Mouse (Mus musculus) frontal cortex, postnatal 10 days (tissue): ENCODE data around the gene Gm45717.
"Not testable (repeated sequence)": the region's sequence is repeated elsewhere in the genome, so short reads cannot be mapped to it uniquely, and the experiment has no call there.

ENCODE experiments used
- DNase-seq, 2 experiments: peaks; one replicate each; pipeline ENCODE4 v3.0.0; 2022; ENCODE audit warnings: low spot score in 2 of 2, mixed read lengths in 1 of 2

Gm45717 gene

DNA sequence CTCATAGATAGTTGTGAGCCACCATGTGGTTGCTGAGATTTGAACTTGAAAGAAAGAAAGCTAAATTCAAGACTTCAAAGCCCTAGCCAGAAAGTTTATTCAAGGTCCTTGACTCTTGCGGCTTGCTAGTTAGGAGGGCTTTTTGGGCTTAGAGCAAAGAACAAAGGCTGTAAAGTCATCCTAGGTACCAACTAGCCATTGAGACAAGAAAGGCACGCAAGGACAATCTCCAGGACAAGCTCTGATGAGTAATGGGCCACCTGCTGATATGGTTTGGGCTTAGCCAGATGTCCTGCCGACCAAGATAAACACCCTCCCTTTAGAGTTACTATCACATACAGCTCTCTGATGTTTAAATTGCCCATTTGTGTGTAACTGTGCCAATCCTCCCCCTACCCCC lies 13.0 kb upstream of the Gm45717 start:
- DNase-seq = not testable (repeated sequence)

DNA sequence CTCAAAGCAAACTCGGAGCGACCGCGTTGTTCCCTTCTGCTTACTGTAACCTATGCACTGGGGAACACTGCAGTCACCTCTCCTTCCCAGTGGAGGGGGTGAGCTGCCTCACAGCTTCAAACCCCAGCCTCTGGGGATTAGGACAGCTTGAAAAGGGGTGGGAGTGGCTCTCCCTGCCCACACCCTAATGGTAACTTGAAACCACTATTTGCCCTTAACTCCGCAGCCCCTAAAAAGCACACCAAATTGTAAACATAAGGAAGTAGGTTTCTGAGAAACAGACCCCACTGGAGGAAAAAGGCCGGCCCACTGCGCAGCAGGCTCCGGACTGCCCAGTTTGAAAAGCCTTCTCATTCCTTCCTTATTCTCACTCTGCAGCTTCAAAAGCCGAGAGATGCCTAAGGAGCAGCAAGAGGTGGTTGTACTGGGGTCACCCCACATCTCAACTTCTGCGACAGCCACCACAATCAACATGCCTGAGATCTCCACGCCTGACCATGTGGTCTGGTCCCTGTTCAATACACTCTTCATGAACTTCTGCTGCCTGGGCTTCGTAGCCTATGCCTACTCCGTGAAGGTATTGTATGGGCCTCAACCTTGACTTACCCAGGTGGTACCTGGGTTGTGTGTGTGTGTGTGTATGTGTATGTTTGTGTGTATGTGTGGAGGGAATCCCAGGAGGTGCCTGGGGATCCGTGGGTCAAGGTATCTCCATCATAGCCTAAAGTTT lies 12.3 kb upstream of the Gm45717 start:
- no peak for DNase-seq

DNA sequence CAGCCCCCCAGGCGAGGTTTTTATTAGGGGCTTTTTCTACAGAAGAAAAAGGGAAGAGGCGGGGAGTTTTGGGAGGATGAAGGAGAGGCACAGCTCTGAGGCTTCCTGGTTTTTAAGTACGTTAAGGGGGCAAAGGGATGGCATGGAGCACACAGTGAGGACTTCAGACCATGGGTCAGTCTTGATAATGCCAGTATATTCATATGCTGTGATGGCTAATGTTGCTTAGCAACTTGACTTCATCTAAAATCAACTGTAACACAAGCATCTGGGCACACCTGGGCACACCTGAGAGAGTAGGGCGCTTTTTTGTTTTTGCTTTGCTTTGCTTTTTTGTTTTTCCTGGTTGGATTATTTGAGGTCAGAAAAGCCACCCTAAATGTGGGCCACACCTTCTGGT lies 11.2 kb upstream of the Gm45717 start, which contains the start of gene Ifitm1:
Gene Ifitm1 (plus strand): TSS at position 301 of the 400 bp plus-strand sequence.
- DNase-seq = no peak

DNA sequence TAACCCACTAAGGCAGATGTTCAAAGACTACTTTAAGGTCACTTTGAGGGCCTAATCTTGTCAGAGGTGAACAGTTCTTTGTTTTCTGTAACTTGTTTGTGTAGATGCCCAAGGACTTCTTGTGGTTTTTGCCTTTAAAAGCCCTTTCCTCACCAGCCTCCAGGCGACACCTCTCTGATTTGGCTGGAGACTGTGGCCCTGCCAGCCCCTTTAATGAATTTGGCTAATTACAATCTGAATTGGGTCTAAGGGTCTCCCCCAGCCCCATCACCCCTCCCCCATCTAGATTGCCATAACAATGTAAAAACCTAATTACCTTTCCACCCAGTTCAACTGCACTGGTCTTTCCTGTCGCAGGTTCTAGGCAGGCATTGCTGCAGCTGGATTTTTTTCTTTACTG lies 7.0 kb upstream of the Gm45717 start:
- no peak for DNase-seq

DNA sequence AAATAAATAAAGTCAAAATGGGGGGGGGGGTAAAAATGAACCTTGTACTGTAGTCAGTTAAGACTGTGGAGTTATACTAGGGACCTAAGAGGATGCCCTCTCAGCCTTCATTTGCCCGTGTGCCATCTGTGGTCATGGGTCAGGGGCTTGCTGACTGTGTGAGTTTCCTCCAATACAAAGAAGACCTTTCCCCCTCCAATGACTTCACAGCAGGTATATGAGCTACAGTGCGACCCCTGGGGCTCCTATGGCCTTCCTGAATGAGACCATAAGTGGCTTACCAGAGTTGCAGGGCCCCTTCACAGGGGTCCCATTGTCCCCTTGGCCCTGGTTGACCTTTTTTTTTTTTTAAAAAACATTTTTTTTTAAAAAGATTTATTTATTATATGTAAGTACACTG lies 5.7 kb upstream of the Gm45717 start:
- no peak for DNase-seq

DNA sequence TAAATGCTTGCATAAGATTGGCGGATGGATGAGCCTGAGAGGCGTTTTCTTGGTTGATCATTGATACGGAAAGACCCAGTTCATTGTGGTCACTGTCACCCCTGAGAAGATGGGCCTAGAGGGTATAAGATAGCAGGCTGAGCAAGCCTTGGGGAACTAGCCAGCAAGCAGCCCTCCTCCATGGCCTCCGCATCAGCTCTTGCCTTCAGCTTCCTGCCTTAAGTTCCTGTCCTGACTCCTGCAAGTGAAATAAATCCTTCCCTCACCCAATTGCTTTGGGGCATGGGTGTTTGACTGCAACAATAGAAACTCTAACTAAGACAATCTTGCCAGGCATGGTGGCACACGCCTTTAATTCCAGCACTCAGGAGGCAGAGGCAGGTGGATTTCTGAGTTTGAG lies 4.3 kb upstream of the Gm45717 start:
- no peak for DNase-seq

DNA sequence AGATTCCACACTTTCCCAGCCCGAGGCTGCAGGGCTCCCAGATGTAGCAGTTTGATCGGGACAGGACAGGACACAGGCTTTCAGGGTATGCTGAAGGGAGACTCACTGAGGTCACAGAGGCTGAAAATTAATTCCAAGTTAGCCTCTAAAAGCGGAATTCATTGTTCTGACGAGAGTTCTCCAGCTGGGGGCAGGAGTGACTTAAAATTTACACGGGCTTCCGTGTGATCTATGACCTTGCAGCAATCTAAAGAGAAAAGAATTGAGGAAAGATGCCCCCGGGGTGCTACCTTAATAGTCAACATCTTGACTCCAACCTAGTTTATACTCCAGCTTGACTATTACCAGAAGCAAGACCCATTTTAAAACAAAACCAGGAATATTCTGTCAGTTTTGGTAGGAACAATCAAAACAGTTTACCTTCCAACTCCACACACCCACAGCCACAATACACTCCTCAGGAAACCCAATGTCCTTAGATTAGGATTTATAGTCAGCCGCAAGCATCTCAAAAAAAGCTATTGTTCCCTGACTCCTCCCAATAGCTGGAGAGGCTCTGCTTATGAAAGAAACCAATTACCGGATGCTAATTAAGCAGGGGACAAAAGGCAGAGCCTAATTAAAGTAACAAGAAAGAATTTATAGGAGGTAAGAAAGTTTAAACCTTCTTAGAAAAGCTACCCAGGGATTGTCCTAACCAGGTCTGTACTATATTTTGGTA lies 3.6 kb upstream of the Gm45717 start:
- DNase-seq = peak in 1 of 2 experiments; percentile 22

DNA sequence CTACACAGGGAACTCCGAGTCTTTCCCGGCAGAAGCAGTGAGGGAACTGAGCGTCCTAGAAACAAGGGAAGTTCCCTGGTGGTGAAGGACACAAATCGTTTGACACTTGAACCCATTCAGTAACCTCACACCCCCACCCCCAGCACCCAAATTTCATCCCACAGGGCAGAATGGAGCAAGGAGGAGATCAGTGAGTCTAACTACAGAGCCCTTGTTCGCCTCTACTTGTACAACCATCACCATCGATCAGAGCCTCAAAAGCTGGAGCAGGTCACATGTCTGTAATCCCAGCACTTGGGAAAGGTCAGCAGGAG lies 776 bp upstream of the Gm45717 start:
- DNase-seq = no peak

DNA sequence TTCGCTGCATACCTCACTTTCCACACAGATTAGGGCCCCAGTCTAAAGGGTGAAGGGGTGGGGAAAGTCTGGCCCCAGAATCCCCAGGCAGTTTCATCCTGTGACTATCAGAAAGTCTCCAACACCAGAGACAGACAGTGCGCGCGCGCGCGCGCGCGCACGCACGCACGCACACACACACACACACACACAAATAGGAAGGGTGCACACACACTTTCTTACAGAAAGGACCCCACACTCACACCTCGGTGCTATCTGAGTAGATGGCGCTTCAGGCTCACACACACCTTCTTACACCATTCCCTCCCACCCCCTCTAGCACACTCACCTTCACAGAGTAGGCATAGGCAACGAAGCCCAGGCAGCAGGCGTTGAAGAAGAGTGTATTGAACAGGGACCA lies 395 bp downstream of the Gm45717 start:
- no peak for DNase-seq

DNA sequence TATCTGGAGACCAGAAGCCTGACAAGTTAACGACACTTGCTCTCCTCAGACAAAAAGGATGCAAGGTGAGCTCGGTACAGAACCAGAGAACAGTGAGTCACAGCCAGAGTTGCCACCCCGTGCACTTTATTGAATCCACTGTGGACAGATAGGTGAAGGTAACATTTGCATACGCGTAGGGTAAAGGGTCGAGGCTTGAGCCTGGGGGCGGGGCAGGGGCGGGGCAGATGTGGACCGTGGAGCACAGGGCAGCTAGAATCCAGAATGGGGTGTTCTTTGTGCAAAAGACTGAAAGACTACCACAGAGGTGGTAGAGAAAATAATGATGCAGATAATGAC lies 1.0 kb downstream of the Gm45717 start:
- DNase-seq = no peak

DNA sequence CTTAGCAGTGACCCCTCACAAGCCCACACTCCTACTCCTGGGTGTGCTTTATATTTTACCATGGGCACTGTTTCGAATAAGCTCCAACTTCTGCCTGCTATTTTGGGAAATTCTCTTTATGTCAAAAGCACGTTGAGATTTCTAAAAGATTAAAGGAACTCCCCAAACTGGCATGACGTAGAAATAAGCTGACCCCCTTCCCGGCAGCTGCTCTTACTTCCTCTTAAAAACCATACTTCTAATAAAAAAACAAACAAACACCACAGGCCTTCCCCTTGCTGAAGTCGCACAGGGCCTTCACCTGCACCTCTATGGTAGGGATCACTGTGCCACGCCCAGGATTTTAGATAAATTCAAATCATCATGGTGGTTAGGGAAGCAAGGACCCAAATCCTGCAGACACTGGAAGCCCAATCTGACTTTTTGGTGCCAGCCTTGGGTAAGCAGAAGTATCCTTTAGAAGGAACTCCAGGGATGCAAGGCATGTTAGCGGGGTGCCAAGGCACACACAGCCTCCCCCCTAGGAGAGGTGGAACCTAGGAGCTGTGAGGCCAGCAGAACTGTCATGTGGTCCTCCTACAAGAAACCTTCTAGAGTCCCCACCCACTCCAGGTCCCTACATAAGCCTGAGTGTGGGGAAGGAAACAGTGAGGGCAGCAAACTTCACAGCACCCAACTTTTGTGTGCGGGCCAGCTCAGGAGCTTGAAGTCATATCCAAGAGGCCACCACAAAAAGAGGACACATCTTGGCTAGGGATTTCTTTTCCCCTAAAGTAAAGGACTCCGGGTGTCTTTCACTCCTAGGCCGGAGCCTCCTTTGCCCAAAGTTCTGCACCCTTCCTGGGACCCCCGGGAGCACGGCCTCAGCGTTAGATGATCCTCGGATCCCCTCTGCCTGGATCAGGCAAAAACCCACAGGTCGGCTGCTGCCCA lies 1.7 kb downstream of the Gm45717 start:
- no peak for DNase-seq

DNA sequence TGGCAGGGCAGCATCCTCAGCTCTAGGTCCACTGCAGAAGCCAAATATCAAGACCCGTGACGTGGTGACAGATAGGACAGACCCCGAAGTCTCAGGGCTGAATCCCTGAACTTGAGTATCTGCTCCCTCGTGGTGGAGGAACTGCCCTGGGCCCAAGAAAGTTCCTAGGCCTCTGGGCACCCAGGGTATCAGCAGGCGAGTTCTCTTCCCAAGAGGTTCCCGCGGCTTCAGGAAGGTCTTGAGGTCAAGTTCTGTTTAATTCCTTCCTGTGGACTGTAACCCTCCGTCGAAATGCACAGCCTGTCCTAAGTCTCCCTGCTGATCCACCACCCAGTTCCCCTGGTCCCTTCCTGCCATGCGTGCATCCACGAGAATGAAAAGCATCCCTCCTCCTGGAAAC lies 2.6 kb downstream of the Gm45717 start:
- DNase-seq = no peak

DNA sequence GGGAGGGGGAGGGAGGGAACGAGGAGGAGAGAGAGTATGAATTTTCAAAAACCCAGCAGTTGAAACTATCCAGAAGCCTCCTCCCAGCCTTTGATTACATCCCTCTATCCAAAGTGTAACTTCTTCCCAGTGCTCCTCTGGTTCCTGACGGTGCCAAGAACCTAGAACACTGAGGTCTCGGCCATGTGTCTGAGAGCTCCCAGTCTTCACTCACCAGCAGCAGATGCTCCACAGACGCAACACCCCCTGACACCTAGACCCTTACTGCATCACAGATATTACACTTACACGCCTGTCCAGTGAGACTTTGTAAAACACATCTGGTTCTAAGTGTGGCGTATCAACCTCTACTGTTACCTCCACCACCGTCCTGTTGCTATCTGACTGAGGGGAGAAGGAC lies 3.3 kb downstream of the Gm45717 start:
- no peak for DNase-seq

DNA sequence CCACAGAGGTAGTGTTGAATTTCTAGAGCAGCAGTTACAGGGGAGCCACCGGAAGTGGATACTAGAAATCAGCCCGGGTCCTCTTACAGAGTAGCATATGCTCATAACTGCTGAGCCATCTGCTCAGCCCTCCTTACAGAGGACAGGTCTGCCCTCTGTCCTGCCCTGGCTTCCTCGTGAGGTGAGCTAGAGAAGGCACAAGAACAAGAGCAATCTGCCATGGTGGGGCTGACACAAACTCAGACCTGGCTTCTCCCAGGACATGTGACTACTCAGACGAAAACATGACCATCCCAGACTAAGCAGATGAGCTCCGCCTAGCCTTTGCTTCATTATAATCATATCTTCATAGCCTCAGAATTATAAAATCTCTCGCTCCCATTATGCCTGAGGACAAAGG lies 4.0 kb downstream of the Gm45717 start:
- no peak for DNase-seq

DNA sequence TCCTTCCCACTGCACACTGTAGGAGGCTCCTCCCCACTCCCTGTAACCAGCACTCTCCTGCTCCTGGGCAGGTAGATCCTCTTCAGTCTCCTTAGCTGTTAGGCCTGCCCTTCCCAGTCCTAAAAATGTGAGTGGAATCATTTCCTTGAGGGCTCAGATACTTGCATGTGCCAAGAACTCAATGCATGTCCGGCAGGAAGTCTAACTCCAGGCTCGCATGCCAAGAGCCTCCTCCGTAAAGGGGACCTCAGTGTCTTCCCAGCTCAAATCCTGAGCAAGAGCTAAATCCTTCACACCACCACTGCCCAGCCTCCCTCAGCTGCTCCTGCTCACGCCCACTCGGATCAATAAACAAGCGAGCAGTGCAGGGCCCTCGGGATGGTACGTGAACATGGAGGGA lies 4.7 kb downstream of the Gm45717 start:
- no peak for DNase-seq

DNA sequence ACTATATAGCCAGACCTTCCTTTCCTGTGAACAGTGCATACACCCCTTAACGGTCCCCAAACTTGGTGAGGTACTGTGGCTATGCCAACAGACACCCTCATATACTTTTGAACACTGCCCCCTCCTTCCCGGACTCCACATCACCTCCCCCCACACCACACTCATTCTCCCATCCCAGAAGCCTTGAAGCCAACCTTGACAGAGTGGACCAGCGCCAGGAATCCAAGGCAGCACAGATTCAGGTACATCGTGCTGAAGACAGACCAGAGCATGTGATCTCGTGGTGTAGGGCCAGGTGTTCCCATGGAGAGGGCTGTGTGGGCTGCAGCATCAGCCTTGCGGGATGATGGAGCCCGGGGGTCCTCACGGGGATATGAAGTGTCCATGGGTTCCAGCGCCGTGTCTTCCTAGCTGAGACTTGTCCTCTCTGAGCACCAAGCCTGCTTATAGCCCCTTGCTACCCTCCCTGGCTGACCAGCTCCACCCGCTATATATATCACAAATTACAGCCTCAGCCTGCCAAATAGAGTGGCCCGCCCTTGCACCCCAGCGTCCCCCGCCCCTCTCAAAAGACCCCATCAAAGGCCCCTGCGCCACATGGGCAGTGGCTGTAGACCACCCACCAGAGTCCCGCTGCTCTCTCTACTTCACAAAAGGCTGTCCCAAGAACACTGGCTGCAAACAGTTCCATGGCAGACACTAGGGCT lies 5.8 kb downstream of the Gm45717 start, which contains the start of gene Ifitm5:
Gene Ifitm5 (minus strand): TSS at position 468 of the 707 bp plus-strand sequence.
- no peak for DNase-seq

DNA sequence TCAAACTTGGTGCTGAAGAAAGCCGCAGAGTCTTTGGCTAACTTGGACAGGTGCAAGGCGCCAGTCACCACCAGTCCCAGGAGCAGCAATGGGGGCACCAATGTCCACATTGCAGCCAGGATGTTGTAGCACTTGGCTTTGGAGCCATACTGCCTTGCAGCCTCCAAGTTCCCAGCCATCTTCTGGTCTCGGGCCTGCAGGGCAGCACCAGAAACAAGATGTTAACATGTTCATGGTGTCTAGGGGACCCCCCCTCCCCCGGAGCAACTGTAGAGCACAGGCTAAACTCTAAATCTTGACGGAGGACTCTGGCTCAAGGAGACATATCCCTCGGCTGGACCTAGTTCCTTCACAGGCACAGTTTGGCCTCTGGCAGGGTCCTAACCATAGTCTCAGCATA lies 6.5 kb downstream of the Gm45717 start:
- DNase-seq = no peak

DNA sequence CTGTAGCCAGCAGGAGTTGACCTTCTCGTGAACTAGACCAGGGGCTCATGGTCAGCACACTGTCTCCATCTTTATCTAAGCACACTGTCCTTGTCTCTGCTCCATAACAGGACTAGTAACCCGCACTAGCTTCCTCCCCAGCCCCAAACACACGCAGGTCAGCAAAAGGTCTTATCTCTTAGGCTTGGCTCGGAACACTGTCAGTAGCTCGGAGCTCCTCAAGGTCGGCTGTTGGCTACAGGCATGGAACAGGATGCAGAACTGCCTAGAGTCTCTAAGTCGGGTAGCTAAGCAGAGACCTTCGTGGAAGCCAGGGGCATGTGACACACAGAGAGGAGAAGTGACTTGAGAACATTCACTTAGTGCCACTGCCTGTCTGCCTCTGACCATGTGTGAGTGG lies 7.6 kb downstream of the Gm45717 start:
- no peak for DNase-seq

DNA sequence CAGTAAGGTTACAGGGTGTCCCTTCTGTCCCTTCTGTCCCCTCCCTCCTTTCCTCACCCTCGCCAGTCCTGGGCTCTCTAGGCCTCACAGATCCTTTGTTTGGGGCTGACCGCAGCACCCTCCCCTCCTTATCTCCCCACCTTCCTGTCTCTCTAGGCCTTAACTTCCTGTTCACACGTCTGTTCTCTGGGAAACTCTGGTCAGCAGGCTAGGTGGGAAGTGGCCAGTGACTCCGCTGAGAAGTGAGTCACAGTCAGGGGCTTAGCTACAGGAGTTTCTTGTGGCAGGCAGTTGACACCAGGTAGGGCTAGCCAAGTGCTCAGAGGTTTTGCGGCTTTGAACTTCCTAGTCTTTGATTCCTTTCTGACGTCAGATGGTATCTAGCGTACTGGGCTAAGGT lies 8.8 kb downstream of the Gm45717 start:
- no peak for DNase-seq

DNA sequence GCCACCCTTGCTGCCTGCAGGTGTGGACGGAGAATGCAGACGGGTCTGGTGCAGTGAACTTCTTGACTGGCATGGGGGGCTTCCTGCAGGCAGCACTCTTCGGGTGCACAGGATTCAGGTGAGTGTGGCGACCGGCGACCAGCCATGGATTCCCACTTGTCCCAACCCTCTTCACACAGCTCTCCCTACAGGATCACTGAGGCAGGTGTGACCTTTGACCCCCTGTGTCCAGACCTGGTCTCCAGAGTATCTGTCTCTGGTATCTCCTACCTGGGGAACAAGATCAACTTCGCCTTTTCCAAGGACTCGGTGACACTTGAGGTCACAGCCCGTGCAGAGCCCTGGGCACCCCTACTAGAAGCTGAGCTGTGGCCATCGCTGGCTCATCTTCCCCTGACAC lies 9.4 kb downstream of the Gm45717 start:
- no peak for DNase-seq

DNA sequence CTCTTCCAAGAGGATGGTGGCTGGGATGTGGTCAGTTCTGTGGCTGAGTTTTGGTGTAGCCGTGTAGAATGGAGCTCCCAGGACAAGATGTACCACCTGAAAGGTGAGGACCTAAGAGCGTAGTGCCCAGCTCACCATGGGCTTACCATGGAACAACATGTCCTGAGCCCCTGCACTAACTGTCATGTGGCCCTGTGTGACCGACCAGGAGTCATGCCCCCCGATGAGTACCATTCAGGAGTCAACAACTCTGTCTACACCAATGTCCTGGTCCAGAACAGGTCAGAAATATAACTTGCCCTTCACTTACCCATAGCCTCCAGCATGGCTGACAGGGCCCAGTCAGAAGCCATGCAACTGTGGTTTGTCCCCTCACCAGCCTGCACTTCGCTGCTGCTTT lies 10.5 kb downstream of the Gm45717 start:
- DNase-seq = no peak

DNA sequence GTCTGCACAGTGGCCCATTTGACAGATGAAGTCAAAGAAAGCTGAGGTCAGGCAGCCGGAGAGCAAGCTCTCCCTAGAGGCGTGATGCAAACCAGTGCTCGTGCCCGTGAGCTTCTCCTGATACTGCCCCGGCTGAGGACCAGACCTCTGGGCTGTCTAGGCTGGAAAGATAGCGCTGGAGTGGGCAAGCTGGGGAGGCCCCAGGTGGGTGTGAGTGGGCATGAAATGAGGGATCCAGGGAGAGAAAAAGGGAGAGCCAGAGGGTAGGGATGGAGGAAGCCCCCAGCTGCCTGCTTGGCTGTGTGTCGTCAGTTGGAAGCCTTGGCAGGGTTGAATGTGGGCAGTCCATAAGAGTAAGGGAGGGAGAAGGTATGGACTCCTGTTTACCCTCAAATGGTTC lies 11.5 kb downstream of the Gm45717 start:
- no peak for DNase-seq
